Mouse (Mus musculus): Measurements from ENCODE around the gene Cideb. TPM values are rescaled to one million over a fixed set of nuclear protein-coding genes. Genes with fewer than 3 reads are reported as not detected.

Gene Cideb
- polyA plus RNA-seq, 1 experiment from 2014 or later = 0.35 TPM

- no peak overlapping the region for H3K27ac ChIP-seq (replicated peaks)
- H3K4me3 ChIP-seq (replicated peaks) = no peak overlapping the region
- no peaks in the 10 kb centered on the region for H3K36me3 ChIP-seq
- peaks cover 19% of the 10 kb centered on the region for H3K4me1 ChIP-seq
- peaks cover 52% of the 10 kb centered on the region for H3K27me3 ChIP-seq (replicated peaks)
- ATAC-seq (ENCODE audit: low FRiP score) = no peak
- 84% methylated on average over 11 of the region's 11 CpGs for WGBS
- peak overlapping the region; percentile 44; the same call in 1 of the 2 replicates for H3K4me2 ChIP-seq
- H3K9me3 ChIP-seq (replicated peaks) = no peaks in the 10 kb centered on the region
- no peak overlapping the region; the same call in 1 of the 2 replicates for H3K9ac ChIP-seq (replicated peaks)
Observed at GRCm38 (mm10) chr14:55780736-55781135, 22.5 kb upstream of the Cideb start.

- no peak overlapping the region for H3K9ac ChIP-seq (replicated peaks)
- peaks cover 53% of the 10 kb centered on the region for H3K27me3 ChIP-seq (replicated peaks)
- no peaks in the 10 kb centered on the region for H3K36me3 ChIP-seq
- no peak overlapping the region for H3K4me3 ChIP-seq (replicated peaks)
- H3K27ac ChIP-seq (replicated peaks) = no peak overlapping the region
- no peaks in the 10 kb centered on the region for H3K9me3 ChIP-seq (replicated peaks)
- H3K4me1 ChIP-seq = peaks cover 19% of the 10 kb centered on the region
- 73% methylated on average over 16 of the region's 16 CpGs for WGBS
- no peak overlapping the region for H3K4me2 ChIP-seq
- no peak for ATAC-seq (ENCODE audit: low FRiP score)
Observed at GRCm38 (mm10) chr14:55779656-55780055, 21.4 kb upstream of the Cideb start.

GRCm38 (mm10) chr14:55778686-55779085, 20.4 kb upstream of the Cideb start:
- Histone ChIP-seq H3K9ac (replicated peaks) (no peak overlapping the region), H3K27ac (replicated peaks) (no peak overlapping the region), H3K4me1 (peaks cover 14% of the 10 kb centered on the region)

GRCm38 (mm10) chr14:55777806-55778205, 19.5 kb upstream of the Cideb start:
- Histone ChIP-seq H3K9ac (replicated peaks) (no peak overlapping the region), H3K27ac (replicated peaks) (no peak overlapping the region), H3K4me3 (replicated peaks) (no peak overlapping the region), H3K4me2 (no peak overlapping the region), H3K4me1 (peaks cover 10% of the 10 kb centered on the region), H3K36me3 (no peaks in the 10 kb centered on the region), H3K27me3 (replicated peaks) (peaks cover 39% of the 10 kb centered on the region), H3K9me3 (replicated peaks) (no peaks in the 10 kb centered on the region)
- WGBS = 90% methylated on average over 11 of the region's 11 CpGs
- no peak for ATAC-seq (ENCODE audit: low FRiP score)

More at GRCm38 (mm10) chr14:55778686-55779085, 20.4 kb upstream of the Cideb start:
- H3K9me3 ChIP-seq (replicated peaks) = no peaks in the 10 kb centered on the region
- no peaks in the 10 kb centered on the region for H3K36me3 ChIP-seq
- 93% methylated on average over 15 of the region's 15 CpGs for WGBS
- no peak overlapping the region for H3K4me3 ChIP-seq (replicated peaks)
- peaks cover 48% of the 10 kb centered on the region for H3K27me3 ChIP-seq (replicated peaks)
- no peak for ATAC-seq (ENCODE audit: low FRiP score)
- H3K4me2 ChIP-seq = no peak overlapping the region

GRCm38 (mm10) chr14:55777176-55777575, 18.9 kb upstream of the Cideb start:
- no peak overlapping the region for H3K27ac ChIP-seq (replicated peaks)
- H3K36me3 ChIP-seq = no peaks in the 10 kb centered on the region
- no peak overlapping the region for H3K4me3 ChIP-seq (replicated peaks)
- H3K9me3 ChIP-seq (replicated peaks) = no peaks in the 10 kb centered on the region
- H3K27me3 ChIP-seq (replicated peaks) = peaks cover 37% of the 10 kb centered on the region
- H3K9ac ChIP-seq (replicated peaks) = no peak overlapping the region
- ATAC-seq (ENCODE audit: low FRiP score) = no peak
- WGBS = 54% methylated on average over 3 of the region's 3 CpGs
- no peak overlapping the region for H3K4me2 ChIP-seq
- peaks cover 10% of the 10 kb centered on the region for H3K4me1 ChIP-seq

- 85% methylated on average over 7 of the region's 7 CpGs for WGBS
- Histone ChIP-seq H3K4me1 (peaks cover 8% of the 10 kb centered on the region), H3K4me3 (replicated peaks) (no peak overlapping the region), H3K4me2 (no peak overlapping the region), H3K9me3 (replicated peaks) (no peaks in the 10 kb centered on the region), H3K36me3 (no peaks in the 10 kb centered on the region), H3K27ac (replicated peaks) (no peak overlapping the region), H3K27me3 (replicated peaks) (peaks cover 37% of the 10 kb centered on the region), H3K9ac (replicated peaks) (no peak overlapping the region)
- ATAC-seq (ENCODE audit: low FRiP score) = no peak
Observed at GRCm38 (mm10) chr14:55776711-55777110, 18.5 kb upstream of the Cideb start.

GRCm38 (mm10) chr14:55769087-55769703, 10.9 kb upstream of the Cideb start:
- H3K27me3 ChIP-seq (replicated peaks) = peaks cover 64% of the 10 kb centered on the region
- no peak overlapping the region for H3K27ac ChIP-seq (replicated peaks)
- H3K4me1 ChIP-seq = peaks cover 10% of the 10 kb centered on the region
- no peak overlapping the region for H3K4me3 ChIP-seq (replicated peaks)
- ATAC-seq (ENCODE audit: low FRiP score) = no peak
- 77% methylated on average over 16 of the region's 16 CpGs for WGBS
- H3K36me3 ChIP-seq = no peaks in the 10 kb centered on the region
- no peak overlapping the region for H3K4me2 ChIP-seq
- no peaks in the 10 kb centered on the region for H3K9me3 ChIP-seq (replicated peaks)
- no peak overlapping the region for H3K9ac ChIP-seq (replicated peaks)

- no peak overlapping the region for H3K9ac ChIP-seq (replicated peaks)
- H3K27me3 ChIP-seq (replicated peaks) = peaks cover 66% of the 10 kb centered on the region
- WGBS = 91% methylated on average over 6 of the region's 6 CpGs
- H3K9me3 ChIP-seq (replicated peaks) = no peaks in the 10 kb centered on the region
- no peak for ATAC-seq (ENCODE audit: low FRiP score)
- H3K4me1 ChIP-seq = peaks cover 10% of the 10 kb centered on the region
- no peak overlapping the region for H3K4me3 ChIP-seq (replicated peaks)
- H3K27ac ChIP-seq (replicated peaks) = no peak overlapping the region
- H3K4me2 ChIP-seq = no peak overlapping the region
- H3K36me3 ChIP-seq = no peaks in the 10 kb centered on the region
Observed at GRCm38 (mm10) chr14:55768555-55768954, 10.3 kb upstream of the Cideb start.

GRCm38 (mm10) chr14:55767519-55768414, 9.5 kb upstream of the Cideb start:
- no peak overlapping the region for H3K27ac ChIP-seq (replicated peaks)
- H3K36me3 ChIP-seq = no peaks in the 10 kb centered on the region
- H3K4me2 ChIP-seq = peak overlapping the region; percentile 75
- peak overlapping the region; percentile 45 for H3K9ac ChIP-seq (replicated peaks)
- peak overlapping the region; percentile 42 for H3K4me3 ChIP-seq (replicated peaks)
- H3K4me1 ChIP-seq = peaks cover 12% of the 10 kb centered on the region
- H3K9me3 ChIP-seq (replicated peaks) = no peaks in the 10 kb centered on the region
- ATAC-seq (ENCODE audit: low FRiP score) = peak; percentile 74
- peaks cover 71% of the 10 kb centered on the region for H3K27me3 ChIP-seq (replicated peaks)
- WGBS = 12% methylated on average over 51 of the region's 52 CpGs

- no peak for ATAC-seq (ENCODE audit: low FRiP score)
- no peaks in the 10 kb centered on the region for H3K9me3 ChIP-seq (replicated peaks)
- H3K9ac ChIP-seq (replicated peaks) = no peak within 1 kb of the TSS
- no peak within 1 kb of the TSS for H3K27ac ChIP-seq (replicated peaks)
- no peaks in the 10 kb centered on the region for H3K36me3 ChIP-seq
- WGBS = 84% methylated on average over 4 of the region's 4 CpGs
- H3K4me1 ChIP-seq = peaks cover 27% of the 10 kb centered on the region
- H3K27me3 ChIP-seq (replicated peaks) = peaks cover 72% of the 10 kb centered on the region
- no peak within 1 kb of the TSS for H3K4me2 ChIP-seq
- H3K4me3 ChIP-seq (replicated peaks) = no peak within 1 kb of the TSS
Observed at GRCm38 (mm10) chr14:55765696-55766095, 7.4 kb upstream of the Cideb start, which contains the start of gene Ltb4r1. Gene Ltb4r1 (plus strand): TSS chr14:55765962.

- Histone ChIP-seq H3K4me1 (peaks cover 27% of the 10 kb centered on the region), H3K36me3 (no peaks in the 10 kb centered on the region), H3K9me3 (replicated peaks) (no peaks in the 10 kb centered on the region), H3K27ac (replicated peaks) (no peak overlapping the region), H3K4me2 (peak overlapping the region; percentile 76), H3K27me3 (replicated peaks) (peaks cover 58% of the 10 kb centered on the region), H3K9ac (replicated peaks) (no peak overlapping the region), H3K4me3 (replicated peaks) (peak overlapping the region; percentile 53; the same call in 1 of the 2 replicates)
- no peak for ATAC-seq (ENCODE audit: low FRiP score)
- 61% methylated on average over 7 of the region's 7 CpGs for WGBS
Observed at GRCm38 (mm10) chr14:55763166-55763565, 4.9 kb upstream of the Cideb start.
